Mouse (Mus musculus): ENCODE measurements around the gene Tanc2. TPM values are rescaled to one million over a fixed set of nuclear protein-coding genes. Genes with fewer than 3 reads are reported as not detected.

The Tanc2 gene
- polyA plus RNA-seq, 2 experiments = 11.2 to 13.0 TPM

DNA sequence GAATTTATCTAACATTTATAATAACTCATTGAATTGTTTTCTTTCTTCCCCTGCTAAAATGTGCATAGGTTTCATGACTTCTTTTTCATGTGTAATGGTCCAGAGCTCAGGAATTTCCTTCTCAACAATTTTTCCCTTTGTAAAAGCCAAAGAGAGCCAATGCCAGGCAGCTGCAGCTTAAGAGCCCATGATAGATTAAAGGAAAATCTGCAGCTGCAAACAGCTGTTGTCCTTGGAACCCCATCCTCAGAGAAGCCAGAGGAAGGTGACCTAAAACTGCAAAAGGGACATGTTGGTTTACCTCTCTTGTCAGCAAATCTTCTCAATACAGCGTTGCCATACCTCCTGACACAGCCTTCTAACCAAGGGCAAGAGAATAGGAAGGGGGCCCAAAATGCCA lies 313.2 kb downstream of the Tanc2 start:
- DNase-seq (ENCODE audit: low spot score) (no peak), ATAC-seq (ENCODE audit: low FRiP score, low read depth) (no peak)
- peaks cover 13% of the 10 kb centered on the region for H3K36me3 ChIP-seq (ENCODE audit: control insufficient read depth, insufficient read depth, low read length)
- TF ChIP-seq POLR2A (IDR thresholded peaks at IDR 0.05; ENCODE audit: borderline replicate concordance, extremely low read depth, insufficient read depth, insufficient read length) = no peak
- no peak overlapping the region for H3K4me2 ChIP-seq (replicated peaks; ENCODE audit: low read depth, low read length, severe bottlenecking)
- H3K9ac ChIP-seq (ENCODE audit: low read depth, low read length, severe bottlenecking) = no peak overlapping the region
- no peak overlapping the region for H3K4me3 ChIP-seq (replicated peaks; ENCODE audit: low read length)
- no peak overlapping the region for H3K27ac ChIP-seq (replicated peaks; ENCODE audit: low read depth, low read length)
- H3K27me3 ChIP-seq (ENCODE audit: control insufficient read depth, insufficient read depth, low read length) = no peaks in the 10 kb centered on the region
- WGBS = 74% methylated on average over 1 of the region's 1 CpGs
- H3K4me1 ChIP-seq (ENCODE audit: control insufficient read depth, insufficient read depth, low read length) = no peaks in the 10 kb centered on the region
- H3K9me3 ChIP-seq (ENCODE audit: control insufficient read depth, low read length) = no peaks in the 10 kb centered on the region

GRCm38 (mm10) chr11:105905529-105906213 lies 315.9 kb downstream of the Tanc2 start:
- H3K4me3 ChIP-seq (replicated peaks; ENCODE audit: low read length) = no peak overlapping the region
- H3K27me3 ChIP-seq (ENCODE audit: control insufficient read depth, insufficient read depth, low read length) = no peaks in the 10 kb centered on the region
- H3K9ac ChIP-seq (ENCODE audit: low read depth, low read length, severe bottlenecking) = no peak overlapping the region
- no peak overlapping the region for H3K27ac ChIP-seq (replicated peaks; ENCODE audit: low read depth, low read length)
- DNase-seq (ENCODE audit: low spot score) (peak; percentile 9), ATAC-seq (ENCODE audit: low FRiP score, low read depth) (no peak)
- 70% methylated on average over 4 of the region's 4 CpGs for WGBS
- H3K36me3 ChIP-seq (ENCODE audit: control insufficient read depth, insufficient read depth, low read length) = peaks cover 14% of the 10 kb centered on the region
- no peak overlapping the region for H3K4me2 ChIP-seq (replicated peaks; ENCODE audit: low read depth, low read length, severe bottlenecking)
- TF ChIP-seq POLR2A (IDR thresholded peaks at IDR 0.05; ENCODE audit: borderline replicate concordance, extremely low read depth, insufficient read depth, insufficient read length) = no peak
- no peaks in the 10 kb centered on the region for H3K4me1 ChIP-seq (ENCODE audit: control insufficient read depth, insufficient read depth, low read length)
- H3K9me3 ChIP-seq (ENCODE audit: control insufficient read depth, low read length) = no peaks in the 10 kb centered on the region

- Histone ChIP-seq H3K36me3 (ENCODE audit: control insufficient read depth, insufficient read depth, low read length) (peaks cover 14% of the 10 kb centered on the region), H3K4me1 (ENCODE audit: control insufficient read depth, insufficient read depth, low read length) (no peaks in the 10 kb centered on the region), H3K27me3 (ENCODE audit: control insufficient read depth, insufficient read depth, low read length) (no peaks in the 10 kb centered on the region), H3K4me2 (replicated peaks; ENCODE audit: low read depth, low read length, severe bottlenecking) (no peak overlapping the region), H3K9me3 (ENCODE audit: control insufficient read depth, low read length) (no peaks in the 10 kb centered on the region), H3K27ac (replicated peaks; ENCODE audit: low read depth, low read length) (no peak overlapping the region), H3K9ac (ENCODE audit: low read depth, low read length, severe bottlenecking) (no peak overlapping the region), H3K4me3 (replicated peaks; ENCODE audit: low read length) (no peak overlapping the region)
- DNase-seq (ENCODE audit: low spot score) (no peak), ATAC-seq (ENCODE audit: low FRiP score, low read depth) (no peak)
- no peak for TF ChIP-seq POLR2A (IDR thresholded peaks at IDR 0.05; ENCODE audit: borderline replicate concordance, extremely low read depth, insufficient read depth, insufficient read length)
- WGBS = 97% methylated on average over 1 of the region's 1 CpGs
Observed at GRCm38 (mm10) chr11:105907381-105907780, 317.6 kb downstream of the Tanc2 start.

DNA sequence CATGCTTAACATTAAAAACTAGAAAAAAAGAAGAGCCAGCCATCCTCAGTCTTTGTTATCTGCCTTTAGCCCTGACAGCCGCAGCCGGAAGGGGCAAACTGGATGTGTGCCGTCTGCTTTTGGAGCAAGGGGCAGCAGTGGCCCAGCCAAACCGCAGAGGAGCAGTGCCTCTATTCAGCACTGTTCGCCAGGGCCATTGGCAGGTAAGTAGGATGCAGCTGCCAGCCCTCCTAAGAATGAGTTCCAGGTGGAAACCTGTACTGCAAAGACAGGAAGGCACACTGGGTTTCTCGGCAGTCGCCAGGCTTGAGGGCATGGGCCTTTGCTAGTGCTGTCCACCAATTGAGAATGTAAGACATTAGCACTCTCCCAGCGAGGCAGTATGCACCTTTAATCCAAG lies 319.1 kb downstream of the Tanc2 start:
- DNase-seq (ENCODE audit: low spot score) (no peak), ATAC-seq (ENCODE audit: low FRiP score, low read depth) (no peak)
- no peak overlapping the region for H3K4me3 ChIP-seq (replicated peaks; ENCODE audit: low read length)
- no peak overlapping the region for H3K27ac ChIP-seq (replicated peaks; ENCODE audit: low read depth, low read length)
- no peak for TF ChIP-seq POLR2A (IDR thresholded peaks at IDR 0.05; ENCODE audit: borderline replicate concordance, extremely low read depth, insufficient read depth, insufficient read length)
- no peaks in the 10 kb centered on the region for H3K4me1 ChIP-seq (ENCODE audit: control insufficient read depth, insufficient read depth, low read length)
- 82% methylated on average over 8 of the region's 8 CpGs for WGBS
- H3K4me2 ChIP-seq (replicated peaks; ENCODE audit: low read depth, low read length, severe bottlenecking) = no peak overlapping the region
- H3K9me3 ChIP-seq (ENCODE audit: control insufficient read depth, low read length) = no peaks in the 10 kb centered on the region
- no peak overlapping the region for H3K9ac ChIP-seq (ENCODE audit: low read depth, low read length, severe bottlenecking)
- no peaks in the 10 kb centered on the region for H3K27me3 ChIP-seq (ENCODE audit: control insufficient read depth, insufficient read depth, low read length)
- peaks cover 22% of the 10 kb centered on the region for H3K36me3 ChIP-seq (ENCODE audit: control insufficient read depth, insufficient read depth, low read length)

DNA sequence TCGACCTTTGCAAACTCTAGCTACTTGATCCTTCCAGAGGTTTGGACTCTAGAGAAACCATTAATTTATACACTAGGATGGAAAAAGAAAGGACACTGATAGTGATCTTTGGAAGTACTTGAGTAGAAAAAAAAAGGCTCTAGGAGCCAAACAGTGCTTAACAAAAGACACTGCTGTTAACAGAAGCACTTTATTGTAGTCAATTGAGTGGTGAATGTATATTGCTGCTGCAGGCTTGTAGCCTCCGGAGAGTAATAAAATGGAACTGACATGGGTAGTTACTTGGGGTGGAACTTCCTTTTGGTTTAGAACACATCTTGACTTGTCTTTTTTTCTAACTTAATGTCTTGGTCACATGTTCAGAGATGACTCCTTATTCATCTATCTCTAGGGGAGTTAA lies 319.8 kb downstream of the Tanc2 start:
- DNase-seq (ENCODE audit: low spot score) (no peak), ATAC-seq (ENCODE audit: low FRiP score, low read depth) (no peak)
- H3K9ac ChIP-seq (ENCODE audit: low read depth, low read length, severe bottlenecking) = no peak overlapping the region
- WGBS = 59% methylated on average over 2 of the region's 2 CpGs
- H3K4me3 ChIP-seq (replicated peaks; ENCODE audit: low read length) = no peak overlapping the region
- no peaks in the 10 kb centered on the region for H3K4me1 ChIP-seq (ENCODE audit: control insufficient read depth, insufficient read depth, low read length)
- no peaks in the 10 kb centered on the region for H3K27me3 ChIP-seq (ENCODE audit: control insufficient read depth, insufficient read depth, low read length)
- no peak for TF ChIP-seq POLR2A (IDR thresholded peaks at IDR 0.05; ENCODE audit: borderline replicate concordance, extremely low read depth, insufficient read depth, insufficient read length)
- peaks cover 23% of the 10 kb centered on the region for H3K36me3 ChIP-seq (ENCODE audit: control insufficient read depth, insufficient read depth, low read length)
- H3K4me2 ChIP-seq (replicated peaks; ENCODE audit: low read depth, low read length, severe bottlenecking) = no peak overlapping the region
- no peak overlapping the region for H3K27ac ChIP-seq (replicated peaks; ENCODE audit: low read depth, low read length)
- no peaks in the 10 kb centered on the region for H3K9me3 ChIP-seq (ENCODE audit: control insufficient read depth, low read length)
